Mouse (Mus musculus): ENCODE results near the gene Itgb7. TPM values are rescaled to one million over a fixed set of nuclear protein-coding genes. Genes with fewer than 3 reads are reported as not detected.

Gene Itgb7
- total and polyA plus RNA-seq, 2 experiments, result 1.8 to 2.2 TPM

- Histone ChIP-seq H3K27ac (replicated peaks; ENCODE audit: insufficient read depth, low read depth, low read length) (no peak overlapping the region), H3K4me3 (ENCODE audit: insufficient read depth, low read depth, low read length) (no peak overlapping the region)
- DNase-seq (ENCODE audit: extremely low read depth, low read depth, low spot score), result no peak
Observed at GRCm38 (mm10) chr15:102239260-102239590, 7.5 kb upstream of the Itgb7 start.

DNA sequence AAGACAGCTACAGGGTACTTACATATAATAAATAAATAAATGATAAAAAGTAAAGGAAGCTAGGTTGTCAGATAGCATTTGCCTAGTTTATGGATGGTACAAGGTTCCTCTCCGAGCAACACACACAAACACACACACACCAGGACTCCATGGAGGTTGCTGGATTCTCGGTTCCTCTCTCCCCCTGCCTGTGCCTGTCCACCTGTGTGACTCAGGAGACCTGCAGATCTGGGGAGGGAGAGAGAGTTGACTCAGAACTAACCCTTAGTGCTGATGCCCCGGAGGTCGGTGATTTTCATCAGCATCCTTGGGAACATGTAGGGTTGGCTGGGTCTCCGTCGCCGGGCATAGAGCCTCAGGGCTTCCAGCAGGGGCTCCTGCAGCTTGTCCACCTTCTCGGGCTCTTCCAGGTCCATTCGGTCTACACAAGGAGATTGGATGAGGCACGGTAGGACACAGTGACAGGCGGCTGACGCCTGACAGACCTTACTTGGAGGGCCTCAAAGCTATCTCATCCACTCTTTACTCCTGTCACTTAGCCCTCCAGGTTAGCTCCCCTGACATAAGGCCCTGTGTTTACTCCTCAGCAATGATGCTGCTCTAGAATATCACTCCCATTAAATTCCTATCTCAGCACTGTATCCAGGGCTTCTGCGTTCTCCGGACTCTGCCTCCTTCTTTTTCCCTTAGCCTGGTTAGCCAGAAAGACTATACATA is 7.0 kb upstream of the Itgb7 start:
- no peak for DNase-seq (ENCODE audit: extremely low read depth, low read depth, low spot score)
- TF ChIP-seq POLR2A (IDR thresholded peaks at IDR 0.05; ENCODE audit: extremely low read depth, insufficient read depth, low read length) (no peak), CTCF (IDR thresholded peaks at IDR 0.05; ENCODE audit: low read depth, low read length) (no peak)
- H3K27ac ChIP-seq (replicated peaks; ENCODE audit: insufficient read depth, low read depth, low read length), result no peak overlapping the region
- H3K4me1 ChIP-seq (ENCODE audit: control insufficient read depth, insufficient read depth, low read length), result peaks cover 4% of the 10 kb centered on the region; the same call in 1 of the 2 replicates
- no peaks in the 10 kb centered on the region; the same call in 1 of the 2 replicates for H3K36me3 ChIP-seq (ENCODE audit: control insufficient read depth, insufficient read depth, low read length)
- 85% methylated on average over 14 of the region's 14 CpGs for WGBS
- no peaks in the 10 kb centered on the region for H3K79me2 ChIP-seq (ENCODE audit: control insufficient read depth, insufficient read depth, low read length)
- no peak overlapping the region for H3K9ac ChIP-seq (ENCODE audit: low read depth, low read length)
- no peak overlapping the region for H3K4me3 ChIP-seq (ENCODE audit: insufficient read depth, low read depth, low read length)
- H3K27me3 ChIP-seq (ENCODE audit: control insufficient read depth, insufficient read depth, low read length), result no peaks in the 10 kb centered on the region

More at GRCm38 (mm10) chr15:102239260-102239590, 7.5 kb upstream of the Itgb7 start:
- Histone ChIP-seq H3K9ac (ENCODE audit: low read depth, low read length) (no peak overlapping the region), H3K4me1 (ENCODE audit: control insufficient read depth, insufficient read depth, low read length) (peaks cover 4% of the 10 kb centered on the region; the same call in 1 of the 2 replicates), H3K27me3 (ENCODE audit: control insufficient read depth, insufficient read depth, low read length) (no peaks in the 10 kb centered on the region), H3K36me3 (ENCODE audit: control insufficient read depth, insufficient read depth, low read length) (no peaks in the 10 kb centered on the region; the same call in 1 of the 2 replicates), H3K79me2 (ENCODE audit: control insufficient read depth, insufficient read depth, low read length) (no peaks in the 10 kb centered on the region)
- TF ChIP-seq CTCF (IDR thresholded peaks at IDR 0.05; ENCODE audit: low read depth, low read length) (peak; percentile 94), POLR2A (IDR thresholded peaks at IDR 0.05; ENCODE audit: extremely low read depth, insufficient read depth, low read length) (no peak)
- WGBS, result 17% methylated on average over 9 of the region's 9 CpGs

GRCm38 (mm10) chr15:102235371-102236027 is 3.8 kb upstream of the Itgb7 start:
- TF ChIP-seq CTCF (IDR thresholded peaks at IDR 0.05; ENCODE audit: low read depth, low read length), result no peak
- no peak for TF ChIP-seq POLR2A (IDR thresholded peaks at IDR 0.05; ENCODE audit: extremely low read depth, insufficient read depth, low read length)
- H3K9ac ChIP-seq (ENCODE audit: low read depth, low read length), result peak overlapping the region; percentile 15; the same call in 1 of the 2 replicates
- no peaks in the 10 kb centered on the region for H3K4me1 ChIP-seq (ENCODE audit: control insufficient read depth, insufficient read depth, low read length)
- no peak overlapping the region; the same call in 1 of the 2 replicates for H3K4me3 ChIP-seq (ENCODE audit: insufficient read depth, low read depth, low read length)
- no peaks in the 10 kb centered on the region for H3K27me3 ChIP-seq (ENCODE audit: control insufficient read depth, insufficient read depth, low read length)
- H3K27ac ChIP-seq (replicated peaks; ENCODE audit: insufficient read depth, low read depth, low read length), result no peak overlapping the region
- DNase-seq (ENCODE audit: extremely low read depth, low read depth, low spot score), result no peak
- H3K36me3 ChIP-seq (ENCODE audit: control insufficient read depth, insufficient read depth, low read length), result no peaks in the 10 kb centered on the region; the same call in 1 of the 2 replicates
- no peaks in the 10 kb centered on the region for H3K79me2 ChIP-seq (ENCODE audit: control insufficient read depth, insufficient read depth, low read length)
- 45% methylated on average over 21 of the region's 21 CpGs for WGBS

- no peak for DNase-seq (ENCODE audit: extremely low read depth, low read depth, low spot score)
- Histone ChIP-seq H3K4me3 (ENCODE audit: insufficient read depth, low read depth, low read length) (no peak overlapping the region), H3K79me2 (ENCODE audit: control insufficient read depth, insufficient read depth, low read length) (no peaks in the 10 kb centered on the region), H3K36me3 (ENCODE audit: control insufficient read depth, insufficient read depth, low read length) (no peaks in the 10 kb centered on the region; the same call in 1 of the 2 replicates), H3K4me1 (ENCODE audit: control insufficient read depth, insufficient read depth, low read length) (no peaks in the 10 kb centered on the region), H3K9ac (ENCODE audit: low read depth, low read length) (no peak overlapping the region), H3K27me3 (ENCODE audit: control insufficient read depth, insufficient read depth, low read length) (no peaks in the 10 kb centered on the region), H3K27ac (replicated peaks; ENCODE audit: insufficient read depth, low read depth, low read length) (peak overlapping the region; percentile 29)
- 46% methylated on average over 2 of the region's 2 CpGs for WGBS
- TF ChIP-seq POLR2A (IDR thresholded peaks at IDR 0.05; ENCODE audit: extremely low read depth, insufficient read depth, low read length), result no peak
- TF ChIP-seq CTCF (IDR thresholded peaks at IDR 0.05; ENCODE audit: low read depth, low read length), result no peak
Observed at GRCm38 (mm10) chr15:102233896-102234295, 2.2 kb upstream of the Itgb7 start.

- Histone ChIP-seq H3K27me3 (ENCODE audit: control insufficient read depth, insufficient read depth, low read length) (no peaks in the 10 kb centered on the region), H3K36me3 (ENCODE audit: control insufficient read depth, insufficient read depth, low read length) (no peaks in the 10 kb centered on the region), H3K4me3 (ENCODE audit: insufficient read depth, low read depth, low read length) (no peak overlapping the region), H3K79me2 (ENCODE audit: control insufficient read depth, insufficient read depth, low read length) (no peaks in the 10 kb centered on the region), H3K27ac (replicated peaks; ENCODE audit: insufficient read depth, low read depth, low read length) (no peak overlapping the region), H3K9ac (ENCODE audit: low read depth, low read length) (no peak overlapping the region), H3K4me1 (ENCODE audit: control insufficient read depth, insufficient read depth, low read length) (no peaks in the 10 kb centered on the region)
- TF ChIP-seq POLR2A (IDR thresholded peaks at IDR 0.05; ENCODE audit: extremely low read depth, insufficient read depth, low read length) (no peak), CTCF (IDR thresholded peaks at IDR 0.05; ENCODE audit: low read depth, low read length) (no peak)
- 92% methylated on average over 7 of the region's 7 CpGs for WGBS
- DNase-seq (ENCODE audit: extremely low read depth, low read depth, low spot score), result no peak
Observed at GRCm38 (mm10) chr15:102232764-102233163, 1.0 kb upstream of the Itgb7 start.
